Mouse (Mus musculus) gastrocnemius, adult 18-20 months (tissue): ENCODE measurements around the gene Spp2. TPM values are rescaled to one million over a fixed set of nuclear protein-coding genes. Genes with fewer than 3 reads are reported as not detected.

ENCODE experiments used
- DNase-seq: peaks from one replicate; pipeline ENCODE4 v3.0.0; 2021; ENCODE audit warnings: low spot score
- total RNA-seq, 2 experiments: library from RNA; stranded (reverse); gene quantifications; 2 replicates each; pipeline ENCODE4 v1.2.3; 2021

The Spp2 gene
- total RNA-seq, 2 experiments from 2014 or later = not detected

GRCm38 (mm10) chr1:88466325-88467064 lies 59.7 kb downstream of the Spp2 start:
- DNase-seq = no peak

- no peak for DNase-seq
Observed at GRCm38 (mm10) chr1:88467866-88468265, 61.1 kb downstream of the Spp2 start.

- no peak for DNase-seq
Observed at GRCm38 (mm10) chr1:88468335-88468734, 61.6 kb downstream of the Spp2 start.

DNA sequence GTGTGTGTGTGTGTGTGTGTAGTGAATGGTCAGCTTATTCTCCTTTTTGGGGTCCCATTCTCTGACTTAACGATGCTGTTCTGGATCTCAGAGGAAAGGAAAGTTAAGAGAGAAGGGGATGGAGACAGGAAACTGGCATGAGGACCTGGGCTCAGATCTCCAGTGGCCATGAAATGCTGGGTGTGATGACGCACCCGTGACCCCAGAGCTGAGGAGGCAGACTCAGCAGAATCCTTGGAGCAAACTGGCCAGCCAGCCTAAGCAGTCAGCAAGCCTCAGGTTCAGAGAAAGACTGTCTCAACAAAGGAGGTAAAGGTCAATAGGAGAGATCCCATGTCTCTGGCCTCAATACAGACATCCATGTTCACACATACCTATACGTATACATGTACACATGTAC lies 63.0 kb downstream of the Spp2 start:
- no peak for DNase-seq

- DNase-seq = no peak
Observed at GRCm38 (mm10) chr1:88472258-88472657, 65.5 kb downstream of the Spp2 start.

DNA sequence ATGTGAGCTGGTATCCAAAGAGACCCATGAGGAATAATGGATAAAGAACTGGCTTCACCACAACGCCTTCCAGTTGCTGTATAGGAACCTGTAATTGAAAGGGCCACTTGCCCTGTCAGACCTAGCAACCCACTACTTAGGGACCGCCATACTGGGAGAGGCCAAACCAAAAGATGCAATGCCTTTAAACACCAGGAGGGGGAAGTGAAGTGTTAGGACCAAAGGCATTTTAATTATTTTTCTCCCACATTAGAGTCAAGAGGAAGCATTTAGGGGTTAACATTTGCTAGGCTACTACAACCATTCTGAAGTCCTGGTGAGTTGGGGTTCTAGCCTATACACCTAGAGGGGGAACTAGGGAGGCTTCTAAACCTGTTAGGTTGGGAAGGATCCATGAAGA lies 67.1 kb downstream of the Spp2 start:
- DNase-seq = no peak

DNA sequence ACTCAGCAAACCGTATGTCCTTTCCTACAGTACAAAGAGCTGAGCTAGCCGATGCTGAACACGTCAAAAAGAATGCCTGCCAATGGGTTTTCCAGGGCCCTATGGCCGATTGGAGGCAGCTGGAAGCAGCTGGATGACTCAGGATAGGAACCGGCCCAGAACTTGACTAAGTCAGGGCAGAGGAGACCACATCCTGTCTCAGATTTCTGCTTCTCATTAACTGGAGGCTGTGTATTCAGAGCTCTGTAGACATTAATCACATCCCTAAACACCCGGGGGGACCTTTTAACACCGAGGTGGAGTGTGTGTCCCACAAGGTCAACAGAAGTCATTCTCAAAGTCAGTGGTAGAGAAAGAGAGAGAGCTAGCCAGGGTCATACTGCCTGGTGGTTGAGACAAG lies 67.8 kb downstream of the Spp2 start:
- peak; percentile 45 for DNase-seq

DNA sequence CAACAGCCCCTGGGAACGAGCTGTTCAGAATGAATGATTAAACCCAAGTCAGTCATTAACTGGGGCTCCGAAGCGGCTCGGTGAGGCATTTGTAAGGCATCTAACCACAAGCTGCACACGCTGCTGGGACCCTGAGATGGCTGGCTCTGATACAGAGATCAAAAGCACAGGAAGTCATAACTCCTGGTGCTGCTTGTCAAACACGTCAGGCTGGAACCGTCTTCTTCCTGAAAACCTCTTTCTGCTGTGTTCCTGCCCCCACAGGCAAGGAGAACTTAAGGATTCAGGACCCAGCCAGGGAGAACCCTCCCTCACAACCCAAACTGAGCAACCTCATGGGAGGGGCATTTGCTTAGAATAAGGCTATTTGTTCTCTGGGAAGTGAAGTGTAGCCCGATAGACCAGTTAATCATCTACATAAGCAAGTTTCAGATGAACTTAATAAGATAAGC lies 68.8 kb downstream of the Spp2 start:
- no peak for DNase-seq

Other genes with a start within 250 kb of the Spp2 start
- gene Ugt1a5, start 240.9 kb upstream of the Spp2 start, total RNA-seq = under 1 TPM in 1 of 2 experiments, not detected in 1; 0.14 TPM
- gene Ugt1a2, start 206.4 kb upstream of the Spp2 start, total RNA-seq = under 1 TPM in 1 of 2 experiments, not detected in 1; 0.09 TPM
- gene Dnajb3, start 201.2 kb upstream of the Spp2 start, total RNA-seq = not detected
- gene Ugt1a1, start 195.0 kb upstream of the Spp2 start, total RNA-seq = under 1 TPM in 1 of 2 experiments, not detected in 1; 0.09 TPM
- not detected for gene Mroh2a, start 180.0 kb upstream of the Spp2 start, total RNA-seq
- 1 to 10 TPM; 5.4 to 5.8 TPM for gene Hjurp, start 129.3 kb upstream of the Spp2 start, total RNA-seq
- not detected for gene Trpm8, start 129.3 kb upstream of the Spp2 start, total RNA-seq
- gene Glrp1, start 103.1 kb downstream of the Spp2 start, total RNA-seq = not detected